In the genomic region with DNA sequence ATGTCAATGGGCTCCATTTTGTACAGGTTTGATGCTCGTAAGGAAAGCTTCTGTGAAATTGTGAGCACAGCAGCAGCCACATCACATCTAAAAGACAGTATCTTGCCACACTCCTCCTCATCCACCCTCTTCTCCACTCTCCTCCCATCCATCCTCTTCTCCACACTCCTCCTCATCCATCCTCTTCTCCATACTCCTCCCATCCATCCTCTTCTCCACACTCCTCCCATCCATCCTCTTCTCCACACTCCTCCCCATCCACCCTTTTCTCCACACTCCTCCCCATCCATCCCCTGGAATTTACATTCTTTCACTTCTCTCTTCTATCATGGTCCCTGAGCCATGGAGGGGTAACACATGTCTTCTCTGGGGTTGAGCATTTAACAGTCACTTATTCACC, we compare ENCODE assay signal across 34 mouse cellular contexts.
"Had no signal": no experiment of that assay in that cellular context is flagged by ENCODE, and none has a peak within 500 bp of the region (broad histone marks: within the 10 kb centered on the region; RNA-seq: fewer than 3 reads in every experiment).

No protein-coding gene starts in this region.

- DNase-seq: heart, postnatal 10 days; heart, postnatal 36 days; heart, postnatal 4 days; kidney, adult 11 months; kidney, adult 18-20 months; kidney, adult 2 months; kidney, adult 8-10 months; kidney, adult 9 months; kidney, postnatal 10 days; kidney, postnatal 14 days; kidney, postnatal 25 days; kidney, postnatal 36 days; kidney, postnatal 4 days; layer of hippocampus, adult 9-11 months; layer of hippocampus, postnatal 36 days had no signal

- ATAC-seq: hindbrain, embryonic 16.5 days; hindbrain, postnatal 0 days; inflammation-experienced regulatory T-cells, adult 6 months; intestine, embryonic 15.5 days; intestine, embryonic 16.5 days; intestine, postnatal 0 days had no signal

- H3K36me3 ChIP-seq: heart, embryonic 10.5 days; heart, embryonic 12.5 days; heart, embryonic 13.5 days; heart, embryonic 15.5 days; hindbrain, embryonic 10.5 days; hindbrain, embryonic 12.5 days; hindbrain, embryonic 13.5 days; hindbrain, embryonic 15.5 days; intestine, embryonic 15.5 days; kidney, embryonic 15.5 days had no signal

- H3K9ac ChIP-seq: heart, embryonic 12.5 days; heart, embryonic 13.5 days; heart, embryonic 15.5 days; hindbrain, embryonic 12.5 days; hindbrain, embryonic 13.5 days; hindbrain, embryonic 14.5 days; hindbrain, embryonic 15.5 days; intestine, embryonic 15.5 days; kidney, embryonic 15.5 days had no signal

- H3K4me3 ChIP-seq: heart, embryonic 10.5 days; heart, embryonic 12.5 days; heart, embryonic 13.5 days; heart, embryonic 15.5 days; hindbrain, embryonic 10.5 days; hindbrain, embryonic 12.5 days; hindbrain, embryonic 13.5 days; hindbrain, embryonic 15.5 days; intestine, embryonic 15.5 days; kidney, embryonic 15.5 days; layer of hippocampus, adult 2 months had no signal

- H3K27ac ChIP-seq: heart, embryonic 10.5 days; heart, embryonic 13.5 days; heart, embryonic 15.5 days; hindbrain, embryonic 10.5 days; hindbrain, embryonic 12.5 days; hindbrain, embryonic 13.5 days; hindbrain, embryonic 14.5 days; hindbrain, embryonic 15.5 days; hindbrain, postnatal 0 days; intestine, embryonic 15.5 days; kidney, embryonic 15.5 days; kidney, postnatal 0 days; layer of hippocampus, adult 2 months had no signal

- H3K4me2 ChIP-seq: heart, embryonic 11.5 days; heart, embryonic 12.5 days; heart, embryonic 13.5 days; heart, embryonic 15.5 days; hindbrain, embryonic 12.5 days; hindbrain, embryonic 13.5 days; hindbrain, embryonic 14.5 days; hindbrain, embryonic 15.5 days; intestine, embryonic 15.5 days; kidney, embryonic 15.5 days had no signal

- H3K27me3 ChIP-seq: heart, embryonic 12.5 days; heart, embryonic 13.5 days; heart, embryonic 15.5 days; hindbrain, embryonic 12.5 days; hindbrain, embryonic 13.5 days; hindbrain, embryonic 15.5 days; intestine, embryonic 15.5 days; kidney, embryonic 15.5 days had no signal

- H3K4me1 ChIP-seq: heart, embryonic 10.5 days; heart, embryonic 12.5 days; heart, embryonic 13.5 days; heart, embryonic 15.5 days; hindbrain, embryonic 10.5 days; hindbrain, embryonic 12.5 days; hindbrain, embryonic 13.5 days; hindbrain, embryonic 15.5 days; intestine, embryonic 15.5 days; kidney, embryonic 15.5 days had no signal

- H3K9me3 ChIP-seq: heart, embryonic 10.5 days; heart, embryonic 12.5 days; heart, embryonic 15.5 days; hindbrain, embryonic 10.5 days; hindbrain, embryonic 12.5 days; hindbrain, embryonic 13.5 days; hindbrain, embryonic 15.5 days; intestine, embryonic 15.5 days; kidney, embryonic 15.5 days had no signal
